Mouse (Mus musculus) adipose tissue, adult 10 weeks (tissue): ENCODE results near the gene Cdk5rap1. TPM values are rescaled to one million over a fixed set of nuclear protein-coding genes. Genes with fewer than 3 reads are reported as not detected.

ENCODE experiments used
- polyA plus RNA-seq: library from polyadenylated mRNA; stranded (reverse); fragments of 350-450 nt; fragmentation: Illumina TruSeq; extraction: RNeasy Lipid Tissue Mini Kit (QIAGEN cat#74804); gene quantifications from one replicate; pipeline ENCODE4 v1.2.3, GENCODE M21; 2014; ENCODE audit warnings: low read depth, low replicate concordance

Gene Cdk5rap1
- 7.1 TPM for polyA plus RNA-seq

GRCm38 (mm10) chr2:154372842-154373500 lies at the start of gene Cdk5rap1:
TSS of gene Cdk5rap1 (minus strand) at chr2:154373010.

GRCm38 (mm10) chr2:154407643-154408445 lies 35.0 kb upstream of the Cdk5rap1 start, which contains the start of gene Snta1:
TSS of gene Snta1 (minus strand) at chr2:154408099.

DNA sequence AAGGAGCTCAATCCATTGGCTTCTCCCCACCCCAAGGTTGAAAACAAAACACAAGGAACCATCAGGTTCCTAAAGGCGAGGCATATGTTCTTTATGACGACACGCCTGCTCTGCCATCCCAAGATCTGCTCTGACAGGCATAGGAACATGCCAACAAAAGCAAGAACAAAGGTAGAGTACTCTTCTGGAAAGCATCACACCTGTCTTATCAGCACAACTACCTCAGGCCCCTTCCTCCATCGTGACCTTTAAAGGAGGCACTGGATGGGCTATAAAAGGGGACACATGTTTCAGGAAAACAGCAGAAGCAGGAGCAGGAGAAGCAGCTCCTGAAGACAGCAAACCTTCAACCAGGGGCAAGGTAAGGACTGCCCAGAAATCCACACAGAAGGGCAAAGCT lies 65.9 kb downstream of the Cdk5rap1 start, which contains the start of gene Bpifb9b:
TSS of gene Bpifb9b (plus strand) at position 301 of the 400 bp plus-strand sequence.

Other genes with a start within 250 kb of the Cdk5rap1 start
- 3.4 TPM for gene Bpifa3, start 242.7 kb downstream of the Cdk5rap1 start, polyA plus RNA-seq
- not detected for gene Bpifa1, start 230.1 kb downstream of the Cdk5rap1 start, polyA plus RNA-seq
- gene Bpifa5, start 210.4 kb downstream of the Cdk5rap1 start, polyA plus RNA-seq, result not detected
- not detected for gene Bpifb1, start 182.2 kb downstream of the Cdk5rap1 start, polyA plus RNA-seq
- gene Bpifb5, start 149.3 kb downstream of the Cdk5rap1 start, polyA plus RNA-seq, result 0.43 TPM
- gene Bpifb9a, start 115.2 kb downstream of the Cdk5rap1 start, polyA plus RNA-seq, result not detected
- not detected for gene Bpifb9b, start 65.8 kb downstream of the Cdk5rap1 start, polyA plus RNA-seq
- gene Snta1, start 35.1 kb upstream of the Cdk5rap1 start, polyA plus RNA-seq, result 31.1 TPM
- gene Cbfa2t2, start 63.5 kb upstream of the Cdk5rap1 start, polyA plus RNA-seq, result 10.8 TPM
- gene 1700003F12Rik, start 174.1 kb upstream of the Cdk5rap1 start, polyA plus RNA-seq, result 12.7 TPM
- gene Actl10, start 178.8 kb upstream of the Cdk5rap1 start, polyA plus RNA-seq, result 0.34 TPM
- gene Necab3, start 185.9 kb upstream of the Cdk5rap1 start, polyA plus RNA-seq, result 4.6 TPM
- gene E2f1, start 196.9 kb upstream of the Cdk5rap1 start, polyA plus RNA-seq, result 4.0 TPM
- 35.3 TPM for gene Pxmp4, start 230.7 kb upstream of the Cdk5rap1 start, polyA plus RNA-seq
- 2.1 TPM for gene Zfp341, start 240.3 kb upstream of the Cdk5rap1 start, polyA plus RNA-seq
- not detected for gene 4930519P11Rik, start 240.4 kb upstream of the Cdk5rap1 start, polyA plus RNA-seq